Mouse (Mus musculus): ENCODE results near the gene Asb3. TPM values are rescaled to one million over a fixed set of nuclear protein-coding genes. Genes with fewer than 3 reads are reported as not detected.

Asb3 gene
- total RNA-seq (2015) = 13.9 and 16.8 TPM in 2 replicates
- total RNA-seq (2017) = 13.7 and 20.1 TPM in 2 replicates

DNA sequence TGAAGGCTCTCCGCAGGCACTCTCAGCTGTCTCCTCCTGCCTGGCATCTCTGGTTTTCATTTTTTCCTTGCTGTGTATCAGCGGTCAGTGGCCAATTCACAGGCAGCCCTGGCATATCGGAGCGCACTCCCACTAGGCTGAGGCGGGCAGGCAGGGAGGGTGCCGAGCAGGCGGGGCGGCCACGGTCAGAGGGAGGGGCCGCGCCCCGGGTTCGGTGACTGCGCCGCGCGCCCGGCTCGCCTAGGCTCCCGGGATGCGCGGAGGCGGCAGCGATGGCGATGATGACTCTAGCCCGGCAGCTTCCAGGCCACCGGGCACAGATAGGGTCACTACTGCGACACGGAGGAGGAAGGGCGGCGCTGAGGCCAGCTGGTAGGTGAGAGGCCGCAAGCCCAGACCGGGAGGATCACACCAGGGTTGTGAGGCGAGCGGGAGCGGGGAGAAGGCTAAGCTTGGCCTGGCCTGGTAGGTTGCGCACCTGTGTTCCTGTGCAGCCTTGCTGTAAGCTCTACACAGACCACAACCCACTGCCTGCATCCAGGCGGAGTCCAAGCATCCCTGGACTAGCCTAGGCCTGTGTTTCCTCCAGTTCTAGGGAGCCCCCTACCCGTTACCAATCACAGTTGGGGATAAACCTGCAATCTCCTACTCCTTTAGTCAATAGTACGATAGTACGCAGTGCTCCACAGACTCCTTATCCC is at the start of gene Asb3, which contains the start of gene Gpr75:
Asb3 (plus strand) TSS at position 246 of the 701 bp plus-strand sequence.
Gpr75 (plus strand) TSS at position 188 of the 701 bp plus-strand sequence.
- ATAC-seq (replicated peaks; ENCODE audit: poor library complexity) = peak; percentile 90

DNA sequence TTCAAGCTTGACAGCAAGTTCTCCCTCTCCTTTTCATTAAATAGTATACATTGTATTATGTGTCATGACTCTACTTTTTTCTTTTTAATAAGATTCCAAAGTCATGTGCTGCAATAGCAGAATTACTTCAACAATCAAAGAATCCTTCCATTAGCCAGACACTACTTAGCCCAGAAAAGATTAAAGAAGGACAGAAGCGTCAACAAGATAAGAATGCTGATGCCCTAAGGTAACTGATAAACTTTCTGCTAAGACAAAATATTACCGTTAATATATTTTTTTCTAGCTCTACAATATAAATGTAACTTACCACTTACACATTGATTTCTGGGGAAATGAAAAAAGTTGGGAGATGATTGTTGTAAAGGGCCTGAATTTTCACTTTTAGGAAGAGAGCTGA is 46.4 kb upstream of the Asb3 start:
- ATAC-seq (replicated peaks; ENCODE audit: poor library complexity) = no peak; the same call in 1 of the 2 replicates

DNA sequence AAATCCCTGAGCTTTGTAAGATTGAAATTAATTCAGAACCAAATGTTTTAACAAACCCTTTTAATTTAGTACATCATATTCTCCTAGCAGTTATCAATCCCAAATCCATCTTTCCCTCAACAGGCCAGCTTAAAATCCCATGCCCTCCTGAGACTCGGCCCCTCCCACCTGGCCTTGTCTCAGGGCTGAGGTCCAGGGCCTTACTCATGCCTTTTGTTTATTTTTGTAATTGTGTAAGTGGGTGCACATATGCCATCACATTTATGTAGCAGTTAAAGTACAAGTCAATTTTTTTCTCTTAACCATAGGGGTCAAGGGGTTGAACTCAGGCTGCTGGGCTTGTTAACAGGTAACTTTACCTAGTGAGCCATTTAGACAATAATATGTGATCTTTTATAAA is 40.9 kb upstream of the Asb3 start:
- no peak for ATAC-seq (replicated peaks; ENCODE audit: poor library complexity)

DNA sequence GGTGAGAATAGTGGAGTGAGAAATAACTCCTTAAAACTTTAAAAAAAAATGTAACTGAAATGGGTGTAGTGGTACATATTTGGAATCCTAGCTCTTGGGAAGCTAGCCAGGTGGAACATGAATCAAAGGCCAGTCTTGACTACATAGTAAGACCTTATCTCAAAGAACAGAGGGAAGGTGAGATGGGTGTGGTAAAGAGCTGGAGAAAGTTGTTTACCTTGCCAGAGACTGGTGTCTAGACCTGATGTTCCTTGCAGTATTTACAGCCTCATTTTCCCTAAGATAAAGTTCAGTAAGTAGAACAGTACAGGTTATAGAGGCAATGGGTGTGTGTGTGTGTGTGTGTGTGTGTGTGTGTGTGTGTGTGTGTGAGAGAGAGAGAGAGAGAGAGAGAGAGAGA is 12.8 kb upstream of the Asb3 start:
- ATAC-seq (replicated peaks; ENCODE audit: poor library complexity) = no peak

DNA sequence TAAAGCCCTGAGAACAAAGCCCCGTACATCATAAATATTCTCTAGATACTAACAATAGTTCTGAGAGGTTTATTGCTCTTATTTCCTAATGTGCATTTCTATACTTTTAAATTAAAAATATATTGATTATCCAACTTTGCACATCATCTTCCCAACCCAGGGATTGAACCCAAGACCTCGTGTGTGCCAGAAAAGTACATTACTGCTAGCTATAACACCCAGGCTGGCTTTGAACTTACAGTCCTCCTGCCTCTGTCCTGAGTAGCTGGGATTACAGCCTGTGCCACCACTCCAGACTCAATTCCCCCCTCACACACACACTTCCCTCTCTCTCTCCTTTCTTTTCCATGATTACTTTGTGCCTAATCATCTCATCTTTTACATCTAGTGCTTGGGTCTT is 2.9 kb downstream of the Asb3 start:
- ATAC-seq (replicated peaks; ENCODE audit: poor library complexity) = no peak

DNA sequence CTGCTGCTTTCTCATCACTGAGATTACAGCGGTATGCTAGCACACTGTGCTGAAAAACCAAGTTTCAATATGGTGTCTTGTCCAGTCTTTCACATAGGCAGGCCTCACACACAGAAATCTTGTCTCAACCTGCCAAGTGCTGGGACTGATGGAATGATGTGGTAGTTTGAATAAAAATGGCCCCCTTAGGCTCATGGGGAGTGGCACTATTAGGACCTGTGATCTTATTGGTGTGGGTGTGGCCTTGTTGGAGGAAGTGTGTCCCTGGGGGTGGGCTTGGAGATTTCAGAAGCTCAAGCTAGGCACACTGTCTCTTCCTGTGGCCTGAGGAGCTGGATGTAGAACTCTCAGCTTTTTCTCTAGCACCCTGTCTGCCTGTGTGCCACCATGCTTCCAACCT is 11.0 kb downstream of the Asb3 start:
- ATAC-seq (replicated peaks; ENCODE audit: poor library complexity) = no peak

- no peak for ATAC-seq (replicated peaks; ENCODE audit: poor library complexity)
Observed at GRCm38 (mm10) chr11:30899312-30899711, 14.1 kb downstream of the Asb3 start.

DNA sequence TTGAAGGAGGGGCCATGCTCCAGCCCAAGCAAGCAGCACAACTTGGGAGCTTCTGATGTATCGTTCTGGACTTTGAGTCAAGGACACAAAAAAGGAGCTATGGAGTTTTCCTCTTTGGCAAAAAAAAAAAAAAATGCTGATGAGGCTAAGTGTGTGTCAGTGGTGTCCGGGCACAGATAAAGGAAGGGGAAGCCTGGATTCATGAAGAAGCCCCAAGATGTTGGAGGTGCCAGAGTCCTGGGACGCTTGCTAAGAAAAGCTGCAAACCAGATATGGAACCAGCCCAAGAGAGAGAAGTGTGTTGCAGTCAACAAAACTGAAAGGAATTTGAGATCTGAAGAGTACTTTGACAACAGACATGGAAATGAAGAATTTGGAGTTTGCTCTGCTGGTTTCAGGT is 27.1 kb downstream of the Asb3 start:
- no peak for ATAC-seq (replicated peaks; ENCODE audit: poor library complexity)

DNA sequence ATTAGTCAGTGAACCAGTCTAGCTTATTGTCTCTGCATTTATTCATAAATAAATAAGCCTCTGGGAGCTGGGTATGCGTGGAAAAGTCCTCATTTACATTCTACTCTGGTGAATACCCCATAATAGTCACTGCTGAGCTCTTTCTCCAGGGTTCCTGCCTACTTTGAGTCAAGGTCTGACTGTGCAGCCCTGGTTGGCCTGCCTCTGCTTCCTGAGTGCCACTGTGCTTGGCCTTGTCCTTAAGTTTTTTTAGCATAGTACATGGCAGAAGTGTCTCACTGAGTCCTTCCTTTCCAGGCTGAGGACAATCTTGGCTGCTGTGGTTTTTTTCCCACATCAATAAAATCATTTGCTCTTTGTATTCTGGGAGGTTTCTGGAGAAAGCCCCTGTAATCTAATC is 35.4 kb downstream of the Asb3 start:
- no peak for ATAC-seq (replicated peaks; ENCODE audit: poor library complexity)

DNA sequence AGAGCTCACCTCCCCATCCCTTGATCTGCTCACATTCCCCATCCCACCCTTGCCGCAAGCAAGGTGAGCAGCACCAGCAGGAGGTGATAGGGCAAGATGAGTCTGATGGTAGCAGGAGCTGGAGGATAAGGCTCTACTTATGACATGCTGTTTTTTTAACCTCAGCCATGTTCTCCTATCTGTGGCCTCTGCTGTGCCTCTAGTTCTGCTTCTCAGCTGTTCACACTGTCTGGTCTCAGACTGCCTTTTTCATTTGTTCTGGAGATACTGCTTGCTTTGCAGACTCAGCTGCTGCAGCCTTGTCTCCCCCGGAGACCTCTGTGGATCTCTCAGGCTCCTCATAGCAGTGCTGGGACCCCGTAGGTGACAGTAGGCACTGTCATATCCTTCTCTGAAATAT is 38.1 kb downstream of the Asb3 start:
- ATAC-seq (replicated peaks; ENCODE audit: poor library complexity) = no peak

- peak; percentile 87 for ATAC-seq (replicated peaks; ENCODE audit: poor library complexity)
Observed at GRCm38 (mm10) chr11:30928079-30928478, 42.9 kb downstream of the Asb3 start.

DNA sequence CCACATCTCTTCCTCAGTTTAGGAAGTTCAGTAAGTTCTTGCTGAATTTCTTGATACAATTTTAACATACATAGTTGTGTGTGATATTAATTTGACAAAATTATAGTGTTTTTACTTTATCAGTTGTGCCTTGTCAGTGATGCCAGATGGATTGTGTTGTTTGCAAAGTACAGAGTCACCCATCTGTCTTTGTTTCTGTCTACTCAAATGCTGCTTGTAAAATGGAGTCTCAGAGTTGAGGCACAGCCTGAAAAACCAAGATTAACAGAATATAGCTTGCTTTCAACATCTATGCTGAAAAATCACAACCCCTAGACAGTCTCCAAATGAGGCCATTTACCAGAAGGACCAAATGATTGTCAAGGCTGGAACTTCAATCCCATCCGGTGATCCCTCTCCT is 43.3 kb downstream of the Asb3 start:
- peak; percentile 38 for ATAC-seq (replicated peaks; ENCODE audit: poor library complexity)

- peak; percentile 54 for ATAC-seq (replicated peaks; ENCODE audit: poor library complexity)
Observed at GRCm38 (mm10) chr11:30943522-30943921, 58.3 kb downstream of the Asb3 start.

DNA sequence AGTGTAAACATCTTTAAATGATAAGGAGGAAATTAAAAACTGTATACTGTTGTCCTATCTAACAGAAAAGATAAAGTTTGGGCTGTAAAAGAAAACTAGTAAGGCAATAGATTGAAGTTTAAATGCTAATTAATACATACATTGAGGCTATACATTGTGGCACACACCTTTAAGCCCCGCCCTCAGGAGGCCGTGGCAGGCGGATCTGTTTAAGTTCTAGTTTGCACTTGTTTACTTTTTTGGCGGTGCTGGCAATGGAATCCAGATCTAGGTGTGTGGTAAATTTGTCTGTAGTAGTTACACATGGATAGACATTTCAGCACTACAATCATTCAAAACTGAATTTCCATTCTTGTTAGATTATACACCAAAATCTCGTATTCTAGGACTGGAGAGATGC is 67.6 kb downstream of the Asb3 start:
- ATAC-seq (replicated peaks; ENCODE audit: poor library complexity) = no peak

DNA sequence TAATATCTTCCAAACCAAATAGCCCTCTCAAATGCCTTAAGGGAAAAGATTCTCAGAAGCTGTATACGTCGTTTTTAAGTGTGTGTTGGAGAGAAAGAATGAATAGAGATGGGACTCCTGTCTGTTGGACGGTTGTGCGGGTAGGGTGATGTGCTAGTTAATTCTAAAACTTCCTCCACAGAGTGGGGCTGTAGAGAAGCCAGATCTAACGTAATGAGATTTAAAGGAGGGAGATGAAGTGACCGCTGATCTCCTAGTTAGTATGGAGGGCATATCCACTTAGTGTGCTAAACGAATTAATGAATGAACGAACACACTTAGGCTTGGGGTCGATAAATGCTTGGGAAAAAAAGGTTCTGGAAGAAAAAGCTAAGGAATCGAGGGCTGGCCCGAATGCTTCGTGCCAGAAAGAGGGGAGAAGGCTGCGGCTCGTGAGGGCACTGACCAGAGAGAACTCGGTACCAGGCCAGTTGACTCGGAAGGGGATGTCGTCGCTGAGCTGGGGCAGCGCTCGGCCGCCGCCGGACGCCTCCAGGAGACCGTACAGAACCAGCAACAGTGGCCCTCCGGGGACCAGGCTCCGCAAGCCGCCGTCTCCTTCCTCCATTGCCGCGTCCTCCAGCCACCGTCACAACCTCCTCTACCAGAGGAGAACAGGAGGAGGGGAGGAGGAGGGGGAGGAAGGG is 68.4 kb downstream of the Asb3 start:
- peak; percentile 73 for ATAC-seq (replicated peaks; ENCODE audit: poor library complexity)

DNA sequence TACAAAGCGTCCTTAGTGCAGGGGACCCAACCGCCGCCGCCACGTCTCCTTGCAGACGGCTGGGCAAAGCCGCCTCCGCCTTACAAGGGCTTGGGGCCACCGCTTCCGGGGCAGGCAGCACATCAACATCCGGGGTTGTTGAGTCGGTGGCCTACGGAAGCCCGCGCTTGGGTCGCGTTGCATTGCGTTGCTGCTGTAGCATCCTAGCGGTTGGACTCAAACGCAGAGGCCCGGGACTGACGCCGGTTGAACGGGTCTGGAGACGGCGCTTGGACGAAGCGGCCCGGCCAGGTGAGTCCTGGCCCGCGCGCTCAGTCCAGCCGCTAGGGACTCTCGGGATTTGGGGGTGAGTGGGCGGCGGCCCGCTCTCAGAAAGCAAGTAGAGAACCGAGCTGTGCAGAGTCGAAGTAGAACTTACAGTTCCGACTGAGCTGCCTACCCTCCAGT is 69.1 kb downstream of the Asb3 start, which contains the start of gene Erlec1:
Erlec1 (minus strand) TSS at position 57 of the 447 bp plus-strand sequence.
- ATAC-seq (replicated peaks; ENCODE audit: poor library complexity) = peak; percentile 96

DNA sequence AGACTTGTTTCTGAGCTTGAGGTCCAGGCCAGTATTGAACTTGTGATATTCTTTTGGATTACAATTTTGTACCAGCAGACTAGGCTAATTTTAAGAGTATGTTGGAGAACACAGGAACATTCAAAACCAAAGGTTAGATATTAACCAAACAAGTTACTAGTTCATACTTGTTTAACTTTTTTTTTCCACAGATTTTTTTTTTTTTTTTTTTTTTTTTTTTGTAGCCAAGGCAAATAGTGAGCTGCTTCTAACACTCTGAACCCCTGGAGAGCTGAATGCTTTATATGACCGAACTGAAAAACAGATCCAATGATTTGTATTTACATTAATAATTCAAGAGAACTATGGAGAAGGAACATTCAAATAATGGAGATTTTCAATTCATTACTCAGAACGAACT is 100.0 kb downstream of the Asb3 start:
- ATAC-seq (replicated peaks; ENCODE audit: poor library complexity) = no peak

DNA sequence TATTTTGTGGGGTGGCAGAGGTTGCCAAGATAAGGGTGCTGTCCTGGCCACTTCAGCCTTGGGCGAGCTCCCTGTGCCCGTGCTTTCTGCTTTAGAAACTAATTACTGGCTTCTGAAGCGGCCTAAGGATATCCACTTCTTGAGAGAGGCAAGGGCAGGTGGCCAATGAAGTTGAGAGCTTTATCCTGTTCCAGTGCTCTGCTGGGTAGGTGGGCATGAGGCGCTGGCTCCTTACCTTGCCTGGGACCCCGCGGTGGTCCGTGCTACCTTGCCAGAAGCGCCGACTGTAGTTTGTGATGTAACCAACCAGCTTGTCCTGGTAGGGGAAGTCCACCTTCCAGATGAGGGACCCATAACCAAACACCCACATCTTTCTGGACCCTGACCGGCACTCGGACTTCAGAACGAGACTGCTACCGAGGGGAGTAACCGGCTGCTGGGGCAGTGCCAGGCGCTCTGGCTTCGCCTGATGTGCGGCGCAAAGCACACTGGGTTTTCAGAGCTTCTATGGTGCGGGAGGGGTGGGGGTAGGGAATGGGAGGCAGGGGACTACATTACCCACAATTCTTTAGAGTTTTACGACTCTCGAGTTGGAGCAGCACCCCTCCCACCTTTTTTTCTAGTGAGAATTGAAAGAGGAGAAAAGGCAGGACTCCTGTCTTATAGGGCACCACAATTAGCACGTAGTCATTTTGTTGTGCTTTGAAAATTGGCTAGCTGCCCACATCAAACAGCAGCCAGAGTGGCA is 100.8 kb downstream of the Asb3 start, which contains the start of gene Chac2:
Chac2 (minus strand) TSS at position 474 of the 748 bp plus-strand sequence.
- peak; percentile 96 for ATAC-seq (replicated peaks; ENCODE audit: poor library complexity)

GRCm38 (mm10) chr11:30986625-30987017 is 101.4 kb downstream of the Asb3 start:
- peak; percentile 56 for ATAC-seq (replicated peaks; ENCODE audit: poor library complexity)

- no peak for ATAC-seq (replicated peaks; ENCODE audit: poor library complexity)
Observed at GRCm38 (mm10) chr11:30996670-30997069, 111.5 kb downstream of the Asb3 start.

- no peak for ATAC-seq (replicated peaks; ENCODE audit: poor library complexity)
Observed at GRCm38 (mm10) chr11:30998199-30998598, 113.0 kb downstream of the Asb3 start.
